Mouse (Mus musculus): ENCODE measurements around the gene S100a16. TPM values are rescaled to one million over a fixed set of nuclear protein-coding genes. Genes with fewer than 3 reads are reported as not detected.

The S100a16 gene
- total and polyA plus RNA-seq, 3 experiments, result not detected

- no peak for DNase-seq (ENCODE audit: low spot score)
- H3K36me3 ChIP-seq (replicated peaks), result peaks cover 5% of the 10 kb centered on the region
- H3K4me3 ChIP-seq (ENCODE audit: low read depth, low read length), result no peak within 1 kb of the TSS
- H3K9me3 ChIP-seq (replicated peaks), result no peaks in the 10 kb centered on the region
- ATAC-seq (ENCODE audit: extremely low read depth, insufficient number of reproducible peaks, low FRiP score, poor library complexity, severe bottlenecking), result no peak
- H3K27me3 ChIP-seq (ENCODE audit: insufficient read depth, low read length), result peaks cover 33% of the 10 kb centered on the region
- no peak for TF ChIP-seq GATA2 (IDR thresholded peaks at IDR 0.05; ENCODE audit: borderline replicate concordance, low read depth, low read length)
- TF ChIP-seq CTCF (IDR thresholded peaks at IDR 0.05; ENCODE audit: low read depth, low read length), result no peak
- no peak for TF ChIP-seq POLR2AphosphoS5 (IDR thresholded peaks at IDR 0.05; ENCODE audit: insufficient replicate concordance, low read depth, low read length)
- no peak for TF ChIP-seq GATA1 (IDR thresholded peaks at IDR 0.05; ENCODE audit: borderline replicate concordance, low read length)
- TF ChIP-seq TAL1 (conservative IDR thresholded peaks at IDR 0.05; ENCODE audit: low read depth, low read length), result no peak
- H3K4me1 ChIP-seq (ENCODE audit: insufficient read depth, low read depth, low read length), result peaks cover 9% of the 10 kb centered on the region
Measured at GRCm38 (mm10) chr3:90526580-90526979, 10.5 kb upstream of the S100a16 start, which contains the start of gene S100a14. Gene S100a14, plus strand, starts transcription at chr3:90526856.

- no peak for ATAC-seq (ENCODE audit: extremely low read depth, insufficient number of reproducible peaks, low FRiP score, poor library complexity, severe bottlenecking)
- H3K4me3 ChIP-seq (ENCODE audit: low read depth, low read length), result no peak overlapping the region
- TF ChIP-seq GATA2 (IDR thresholded peaks at IDR 0.05; ENCODE audit: borderline replicate concordance, low read depth, low read length) (no peak), TAL1 (conservative IDR thresholded peaks at IDR 0.05; ENCODE audit: low read depth, low read length) (no peak), POLR2AphosphoS5 (IDR thresholded peaks at IDR 0.05; ENCODE audit: insufficient replicate concordance, low read depth, low read length) (no peak), GATA1 (IDR thresholded peaks at IDR 0.05; ENCODE audit: borderline replicate concordance, low read length) (no peak), CTCF (IDR thresholded peaks at IDR 0.05; ENCODE audit: low read depth, low read length) (no peak)
- no peak for DNase-seq (ENCODE audit: low spot score)
- peaks cover 5% of the 10 kb centered on the region for H3K36me3 ChIP-seq (replicated peaks)
- H3K9me3 ChIP-seq (replicated peaks), result no peaks in the 10 kb centered on the region
- H3K4me1 ChIP-seq (ENCODE audit: insufficient read depth, low read depth, low read length), result peaks cover 9% of the 10 kb centered on the region
- H3K27me3 ChIP-seq (ENCODE audit: insufficient read depth, low read length), result peaks cover 39% of the 10 kb centered on the region
Measured at GRCm38 (mm10) chr3:90527291-90527873, 9.7 kb upstream of the S100a16 start.

GRCm38 (mm10) chr3:90531713-90532112, 5.3 kb upstream of the S100a16 start:
- DNase-seq (ENCODE audit: low spot score), result no peak
- H3K27me3 ChIP-seq (ENCODE audit: insufficient read depth, low read length), result peaks cover 32% of the 10 kb centered on the region
- no peak for ATAC-seq (ENCODE audit: extremely low read depth, insufficient number of reproducible peaks, low FRiP score, poor library complexity, severe bottlenecking)
- no peak for TF ChIP-seq CTCF (IDR thresholded peaks at IDR 0.05; ENCODE audit: low read depth, low read length)
- TF ChIP-seq TAL1 (conservative IDR thresholded peaks at IDR 0.05; ENCODE audit: low read depth, low read length), result no peak
- TF ChIP-seq GATA1 (IDR thresholded peaks at IDR 0.05; ENCODE audit: borderline replicate concordance, low read length), result no peak
- no peak for TF ChIP-seq POLR2AphosphoS5 (IDR thresholded peaks at IDR 0.05; ENCODE audit: insufficient replicate concordance, low read depth, low read length)
- TF ChIP-seq GATA2 (IDR thresholded peaks at IDR 0.05; ENCODE audit: borderline replicate concordance, low read depth, low read length), result no peak
- peaks cover 2% of the 10 kb centered on the region; the same call in 1 of the 2 replicates for H3K4me1 ChIP-seq (ENCODE audit: insufficient read depth, low read depth, low read length)
- no peaks in the 10 kb centered on the region for H3K36me3 ChIP-seq (replicated peaks)
- H3K9me3 ChIP-seq (replicated peaks), result no peaks in the 10 kb centered on the region
- H3K4me3 ChIP-seq (ENCODE audit: low read depth, low read length), result no peak overlapping the region

- ATAC-seq (ENCODE audit: extremely low read depth, insufficient number of reproducible peaks, low FRiP score, poor library complexity, severe bottlenecking), result no peak
- Histone ChIP-seq H3K4me1 (ENCODE audit: insufficient read depth, low read depth, low read length) (no peaks in the 10 kb centered on the region), H3K4me3 (ENCODE audit: low read depth, low read length) (no peak overlapping the region), H3K9me3 (replicated peaks) (no peaks in the 10 kb centered on the region), H3K36me3 (replicated peaks) (no peaks in the 10 kb centered on the region), H3K27me3 (ENCODE audit: insufficient read depth, low read length) (peaks cover 18% of the 10 kb centered on the region)
- no peak for DNase-seq (ENCODE audit: low spot score)
- TF ChIP-seq GATA2 (IDR thresholded peaks at IDR 0.05; ENCODE audit: borderline replicate concordance, low read depth, low read length), result no peak
- TF ChIP-seq TAL1 (conservative IDR thresholded peaks at IDR 0.05; ENCODE audit: low read depth, low read length), result no peak
- TF ChIP-seq GATA1 (IDR thresholded peaks at IDR 0.05; ENCODE audit: borderline replicate concordance, low read length), result no peak
- TF ChIP-seq POLR2AphosphoS5 (IDR thresholded peaks at IDR 0.05; ENCODE audit: insufficient replicate concordance, low read depth, low read length), result no peak
- no peak for TF ChIP-seq CTCF (IDR thresholded peaks at IDR 0.05; ENCODE audit: low read depth, low read length)
Measured at GRCm38 (mm10) chr3:90535446-90535845, 1.6 kb upstream of the S100a16 start.

GRCm38 (mm10) chr3:90537905-90538296, 847 bp downstream of the S100a16 start:
- ATAC-seq (ENCODE audit: extremely low read depth, insufficient number of reproducible peaks, low FRiP score, poor library complexity, severe bottlenecking), result no peak
- Histone ChIP-seq H3K4me1 (ENCODE audit: insufficient read depth, low read depth, low read length) (no peaks in the 10 kb centered on the region), H3K9me3 (replicated peaks) (no peaks in the 10 kb centered on the region), H3K27me3 (ENCODE audit: insufficient read depth, low read length) (peaks cover 35% of the 10 kb centered on the region), H3K4me3 (ENCODE audit: low read depth, low read length) (no peak overlapping the region), H3K36me3 (replicated peaks) (no peaks in the 10 kb centered on the region)
- no peak for DNase-seq (ENCODE audit: low spot score)
- TF ChIP-seq POLR2AphosphoS5 (IDR thresholded peaks at IDR 0.05; ENCODE audit: insufficient replicate concordance, low read depth, low read length) (no peak), TAL1 (conservative IDR thresholded peaks at IDR 0.05; ENCODE audit: low read depth, low read length) (no peak), GATA2 (IDR thresholded peaks at IDR 0.05; ENCODE audit: borderline replicate concordance, low read depth, low read length) (no peak), CTCF (IDR thresholded peaks at IDR 0.05; ENCODE audit: low read depth, low read length) (no peak), GATA1 (IDR thresholded peaks at IDR 0.05; ENCODE audit: borderline replicate concordance, low read length) (no peak)

- H3K27me3 ChIP-seq (ENCODE audit: insufficient read depth, low read length), result peaks cover 38% of the 10 kb centered on the region
- H3K4me1 ChIP-seq (ENCODE audit: insufficient read depth, low read depth, low read length), result no peaks in the 10 kb centered on the region
- H3K9me3 ChIP-seq (replicated peaks), result no peaks in the 10 kb centered on the region
- no peak overlapping the region for H3K4me3 ChIP-seq (ENCODE audit: low read depth, low read length)
- H3K36me3 ChIP-seq (replicated peaks), result no peaks in the 10 kb centered on the region
- ATAC-seq (ENCODE audit: extremely low read depth, insufficient number of reproducible peaks, low FRiP score, poor library complexity, severe bottlenecking) (no peak), DNase-seq (ENCODE audit: low spot score) (no peak)
- TF ChIP-seq GATA2 (IDR thresholded peaks at IDR 0.05; ENCODE audit: borderline replicate concordance, low read depth, low read length) (no peak), CTCF (IDR thresholded peaks at IDR 0.05; ENCODE audit: low read depth, low read length) (no peak), GATA1 (IDR thresholded peaks at IDR 0.05; ENCODE audit: borderline replicate concordance, low read length) (no peak), POLR2AphosphoS5 (IDR thresholded peaks at IDR 0.05; ENCODE audit: insufficient replicate concordance, low read depth, low read length) (no peak), TAL1 (conservative IDR thresholded peaks at IDR 0.05; ENCODE audit: low read depth, low read length) (no peak)
Measured at GRCm38 (mm10) chr3:90540904-90541303, 3.9 kb downstream of the S100a16 start.
